Mouse (Mus musculus) MEL (cell line): Measurements from ENCODE around the gene Ralgds. TPM values are rescaled to one million over a fixed set of nuclear protein-coding genes. Genes with fewer than 3 reads are reported as not detected.
A peak's percentile ranks its signal among the peaks of the same experiment; 100 is the strongest.

ENCODE experiments used
- DNase-seq: peaks from one replicate; pipeline ENCODE4 v3.0.0; 2011; ENCODE audit warnings: low read depth, low spot score
- H3K27ac ChIP-seq: 2 replicates; pipeline ENCODE4 v1.5.1; 2012; ENCODE audit warnings: low read depth, mild to moderate bottlenecking, control low read depth, low read length, moderate library complexity; ENCODE audit not compliant: control insufficient read depth
- H3K27me3 ChIP-seq, 2 experiments: fragments of 150-350 bp in 1 of 2; sonication (generic) in 1 of 2; 2 replicates each; pipeline ENCODE4 v1.6.1; 2012; ENCODE audit warnings: low read length in 2 of 2, mild to moderate bottlenecking in 2 of 2, improper control_type of control experiment in 1 of 2, moderate library complexity in 1 of 2; ENCODE audit not compliant: insufficient read depth in 2 of 2, control insufficient read depth in 1 of 2
- H3K36me3 ChIP-seq, 2 experiments: 2 replicates each; pipeline ENCODE4 v1.6.1; 2012 to 2014; ENCODE audit warnings: low read length in 2 of 2, improper control_type of control experiment in 1 of 2, inconsistent platforms in 1 of 2, mild to moderate bottlenecking in 1 of 2; ENCODE audit not compliant: insufficient read depth in 2 of 2, control insufficient read depth in 1 of 2
- H3K4me1 ChIP-seq, 2 experiments: fragments of 150-350 bp in 1 of 2; sonication (generic) in 1 of 2; 2 replicates each; pipeline ENCODE4 v1.6.1; 2012; ENCODE audit warnings: low read length in 2 of 2, improper control_type of control experiment in 1 of 2, mild to moderate bottlenecking in 1 of 2; ENCODE audit not compliant: insufficient read depth in 2 of 2, control insufficient read depth in 1 of 2
- H3K4me3 ChIP-seq, 2 experiments: fragments of 150-350 bp in 1 of 2; sonication (generic) in 1 of 2; 2 replicates each; pipeline ENCODE4 v1.5.1; 2012; ENCODE audit warnings: low read depth in 2 of 2, low read length in 2 of 2, mild to moderate bottlenecking in 2 of 2, moderate library complexity in 2 of 2, control low read depth in 1 of 2, improper control_type of control experiment in 1 of 2; ENCODE audit not compliant: control insufficient read depth in 1 of 2, insufficient read depth in 1 of 2
- H3K79me2 ChIP-seq: 2 replicates; pipeline ENCODE4 v1.6.1; 2012; ENCODE audit warnings: mild to moderate bottlenecking, low read length, moderate library complexity; ENCODE audit not compliant: control insufficient read depth, poor library complexity, insufficient read depth
- H3K9ac ChIP-seq: 2 replicates; pipeline ENCODE4 v1.6.1; 2012; ENCODE audit warnings: low read depth, mild to moderate bottlenecking, control low read depth, low read length, moderate library complexity; ENCODE audit not compliant: control insufficient read depth, poor library complexity, severe bottlenecking
- H3K9me3 ChIP-seq: fragments of 150-350 bp; sonication (generic); replicated peaks from 2 replicates; pipeline ENCODE4 v1.6.1; 2012; ENCODE audit warnings: mild to moderate bottlenecking, low read length, improper control_type of control experiment, moderate library complexity; ENCODE audit not compliant: insufficient read depth
- CHD1 ChIP-seq: IDR thresholded peaks from 2 replicates; pipeline ENCODE4 v1.6.1; 2012; ENCODE audit warnings: low read depth, mild to moderate bottlenecking, inconsistent platforms, low read length, improper control_type of control experiment
- CHD2 ChIP-seq: IDR thresholded peaks from 2 replicates; pipeline ENCODE4 v1.6.1; 2011; ENCODE audit warnings: low read length, improper control_type of control experiment
- CTCF ChIP-seq, 3 experiments: IDR thresholded peaks in 2 of 3; conservative IDR thresholded peaks in 1 of 3; 2 replicates each; pipeline ENCODE4 v1.5.1; 2011 to 2012; ENCODE audit warnings: low read length in 3 of 3, low read depth in 2 of 3, mild to moderate bottlenecking in 2 of 3, improper control_type of control experiment in 1 of 3, inconsistent platforms in 1 of 3, mixed read lengths in 1 of 3, moderate library complexity in 1 of 3; ENCODE audit not compliant: control insufficient read depth in 1 of 3, insufficient read depth in 1 of 3, poor library complexity in 1 of 3, severe bottlenecking in 1 of 3
- E2F4 ChIP-seq: IDR thresholded peaks from 2 replicates; pipeline ENCODE4 v1.6.1; 2011; ENCODE audit warnings: low read depth, low read length, improper control_type of control experiment, borderline replicate concordance
- ELF1 ChIP-seq: IDR thresholded peaks from 2 replicates; pipeline ENCODE4 v1.6.1; 2014; ENCODE audit warnings: low read depth, mild to moderate bottlenecking, inconsistent platforms, low read length, improper control_type of control experiment, moderate library complexity
- EP300 ChIP-seq, 2 experiments: IDR thresholded peaks; 2 replicates each; pipeline ENCODE4 v1.6.1; 2011; ENCODE audit warnings: improper control_type of control experiment in 2 of 2, low read length in 2 of 2, low read depth in 1 of 2, mild to moderate bottlenecking in 1 of 2
- ETS1 ChIP-seq: IDR thresholded peaks from 2 replicates; pipeline ENCODE4 v1.6.1; 2012; ENCODE audit warnings: low read depth, mild to moderate bottlenecking, inconsistent platforms, low read length, improper control_type of control experiment, moderate library complexity
- GABPA ChIP-seq: IDR thresholded peaks from 2 replicates; pipeline ENCODE4 v1.6.1; 2012; ENCODE audit warnings: low read depth, mild to moderate bottlenecking, inconsistent platforms, low read length, improper control_type of control experiment, moderate library complexity
- GATA1 ChIP-seq: IDR thresholded peaks from 2 replicates; pipeline ENCODE4 v1.6.1; 2011; ENCODE audit warnings: low read depth, low read length, improper control_type of control experiment
- HCFC1 ChIP-seq: IDR thresholded peaks from 2 replicates; pipeline ENCODE4 v1.6.1; 2012; ENCODE audit warnings: low read depth, mild to moderate bottlenecking, inconsistent platforms, low read length, improper control_type of control experiment, moderate library complexity
- JUND ChIP-seq: IDR thresholded peaks from 2 replicates; pipeline ENCODE4 v1.6.1; 2011; ENCODE audit warnings: low read depth, mild to moderate bottlenecking, improper control_type of control experiment, low read length
- KAT2A ChIP-seq: conservative IDR thresholded peaks from 2 replicates; pipeline ENCODE4 v1.6.1; 2012; ENCODE audit warnings: low read depth, low read length, improper control_type of control experiment, inconsistent platforms
- MAZ ChIP-seq: IDR thresholded peaks from 2 replicates; pipeline ENCODE4 v1.6.1; 2012; ENCODE audit warnings: low read depth, mild to moderate bottlenecking, inconsistent platforms, low read length, improper control_type of control experiment
- MXI1 ChIP-seq: IDR thresholded peaks from 2 replicates; pipeline ENCODE4 v1.6.1; 2011; ENCODE audit warnings: mild to moderate bottlenecking, low read depth, low read length, improper control_type of control experiment
- NELFE ChIP-seq: IDR thresholded peaks from 2 replicates; pipeline ENCODE4 v1.6.1; 2011; ENCODE audit warnings: low read depth, low read length, improper control_type of control experiment
- NRF1 ChIP-seq: IDR thresholded peaks from 2 replicates; pipeline ENCODE4 v1.6.1; 2014; ENCODE audit warnings: low read depth, mild to moderate bottlenecking, inconsistent platforms, low read length, improper control_type of control experiment, moderate library complexity; ENCODE audit not compliant: poor library complexity, insufficient read depth, severe bottlenecking
- POLR2AphosphoS2 ChIP-seq: IDR thresholded peaks from 2 replicates; pipeline ENCODE4 v1.6.1; 2011; ENCODE audit warnings: low read length, improper control_type of control experiment
- POLR2AphosphoS5 ChIP-seq: IDR thresholded peaks from 2 replicates; pipeline ENCODE4 v1.6.1; 2012; ENCODE audit warnings: low read depth, borderline replicate concordance, mild to moderate bottlenecking, inconsistent platforms, low read length, moderate library complexity, mixed read lengths
- RAD21 ChIP-seq: IDR thresholded peaks from 2 replicates; pipeline ENCODE4 v1.6.1; 2011; ENCODE audit warnings: mild to moderate bottlenecking, low read depth, low read length, improper control_type of control experiment
- RCOR1 ChIP-seq: IDR thresholded peaks from 2 replicates; pipeline ENCODE4 v1.6.1; 2012; ENCODE audit warnings: low read depth, mild to moderate bottlenecking, inconsistent platforms, low read length, improper control_type of control experiment
- SIN3A ChIP-seq: IDR thresholded peaks from 2 replicates; pipeline ENCODE4 v1.6.1; 2012; ENCODE audit warnings: low read length, improper control_type of control experiment, inconsistent platforms
- SMC3 ChIP-seq: IDR thresholded peaks from 2 replicates; pipeline ENCODE4 v1.6.1; 2011; ENCODE audit warnings: low read depth, low read length, improper control_type of control experiment
- USF1 ChIP-seq: IDR thresholded peaks from 2 replicates; pipeline ENCODE4 v1.6.1; 2014; ENCODE audit warnings: low read depth, mild to moderate bottlenecking, inconsistent platforms, low read length, improper control_type of control experiment, moderate library complexity
- ZC3H11A ChIP-seq: IDR thresholded peaks from 2 replicates; pipeline ENCODE4 v1.6.1; 2012; ENCODE audit warnings: low read depth, mild to moderate bottlenecking, inconsistent platforms, low read length, improper control_type of control experiment
- ZKSCAN1 ChIP-seq: IDR thresholded peaks from 2 replicates; pipeline ENCODE4 v1.6.1; 2012; ENCODE audit warnings: low read depth, mild to moderate bottlenecking, inconsistent platforms, low read length, improper control_type of control experiment, moderate library complexity
- polyA plus RNA-seq, 2 experiments: library from polyadenylated mRNA; stranded (reverse) in 1 of 2; unstranded in 1 of 2; fragments of >175 nt in 1 of 2; fragments of >200 nt in 1 of 2; gene quantifications; 2 replicates each; pipeline versions ENCODE4 v1.2.1 to v1.2.4; 2012; ENCODE audit warnings: low replicate concordance in 2 of 2, low read depth in 1 of 2; ENCODE audit not compliant: insufficient read length in 2 of 2, insufficient read depth in 1 of 2, missing spikeins in 1 of 2
- total RNA-seq: library from RNA; depleted of rRNA; stranded (reverse); fragments of 300-350 nt; gene quantifications from 2 replicates; pipeline ENCODE4 v1.2.3, GENCODE M21; 2012

The Ralgds gene
- total and polyA plus RNA-seq, 3 experiments, result 4.7 to 11.0 TPM; not detected in 1

DNA sequence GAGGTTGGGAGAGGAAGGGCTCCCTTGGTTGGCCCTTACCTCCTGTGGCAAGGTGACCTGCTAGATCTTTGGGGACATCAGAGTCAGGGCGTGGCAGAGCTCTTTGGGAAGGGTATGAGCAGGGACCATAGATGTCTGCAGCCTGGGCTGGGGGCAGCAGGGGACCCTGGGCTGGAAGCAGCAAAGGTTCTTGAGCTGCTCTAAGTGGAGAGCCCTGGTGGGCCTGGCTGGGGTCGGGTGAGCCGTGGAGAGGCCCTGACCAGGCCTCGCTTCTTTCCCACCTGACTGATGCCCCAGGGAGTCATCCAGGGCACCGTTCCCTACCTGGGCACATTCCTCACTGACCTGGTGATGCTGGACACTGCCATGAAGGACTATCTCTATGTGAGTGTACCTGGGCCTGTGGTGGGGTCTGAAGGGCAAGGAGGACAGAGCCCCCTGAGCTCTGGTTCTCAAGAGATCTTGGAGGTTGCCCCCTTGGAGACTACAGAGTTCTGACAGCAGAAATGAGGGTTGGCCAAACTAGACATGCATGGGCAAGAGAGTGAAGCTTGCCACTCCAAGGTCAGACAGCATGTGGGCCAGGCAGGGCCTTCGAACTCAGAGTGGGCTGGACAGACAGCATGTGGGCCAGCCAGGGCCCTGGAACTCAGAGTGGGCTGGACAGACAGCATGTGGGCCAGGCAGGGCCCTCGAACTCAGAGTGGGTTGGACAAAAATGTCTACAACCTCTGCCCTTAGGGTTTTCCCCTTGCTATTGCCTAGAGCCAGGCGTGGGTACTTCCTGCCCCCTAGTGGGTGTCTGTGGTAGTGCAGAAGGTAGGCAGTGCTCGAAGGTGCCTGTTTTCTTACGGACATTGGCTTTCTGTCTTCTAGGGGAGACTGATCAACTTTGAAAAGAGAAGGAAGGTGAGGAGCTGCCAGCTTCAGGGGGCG, 34.6 kb downstream of the Ralgds start:
- Histone ChIP-seq H3K27me3 (no peaks in the 10 kb centered on the region), H3K9me3 (no peaks in the 10 kb centered on the region), H3K27ac (no peak overlapping the region), H3K4me3 (no peak overlapping the region), H3K4me1 (peaks cover 0 to 6% of the 10 kb centered on the region in 2 experiments; a peak in 2 of 4 replicates), H3K79me2 (no peaks in the 10 kb centered on the region), H3K36me3 (peaks cover 0 to 3% of the 10 kb centered on the region in 2 experiments; a peak in 1 of 4 replicates), H3K9ac (no peak overlapping the region)
- peak; percentile 79 for DNase-seq
- TF ChIP-seq KAT2A (no peak), SIN3A (no peak), EP300 (IDR thresholded peaks at IDR 0.05; ENCODE audit: low read depth in 1 of 2, low read length in 2 of 2) (no peak), CHD2 (no peak), ETS1 (no peak), NRF1 (no peak), MAZ (no peak), RAD21 (peak; percentile 92), GATA1 (no peak), CHD1 (no peak), NELFE (no peak), USF1 (no peak), POLR2AphosphoS5 (no peak), GABPA (no peak), JUND (no peak), CTCF (IDR thresholded peaks at IDR 0.05 in 2 of 3, conservative IDR thresholded peaks at IDR 0.05 in 1 of 3; ENCODE audit: control insufficient read depth in 1 of 3, insufficient read depth in 1 of 3, low read depth in 2 of 3, low read length in 3 of 3, poor library complexity in 1 of 3, severe bottlenecking in 1 of 3) (peak; percentile 91 to 98 (median 93)), ZC3H11A (peak; percentile 60; the same call in 1 of the 2 replicates), MXI1 (no peak), E2F4 (no peak), ZKSCAN1 (no peak), POLR2AphosphoS2 (no peak), ELF1 (no peak), SMC3 (peak; percentile 79), RCOR1 (no peak), HCFC1 (no peak)
